Mouse (Mus musculus) layer of hippocampus, adult 9-10 months (tissue): ENCODE data around the gene Vmn2r11.
"Not testable (repeated sequence)": the region's sequence is repeated elsewhere in the genome, so short reads cannot be mapped to it uniquely, and the experiment has no call there.

Source experiments
- DNase-seq: peaks from one replicate; pipeline ENCODE4 v3.0.0; 2022; ENCODE audit warnings: low spot score

The Vmn2r11 gene

DNA sequence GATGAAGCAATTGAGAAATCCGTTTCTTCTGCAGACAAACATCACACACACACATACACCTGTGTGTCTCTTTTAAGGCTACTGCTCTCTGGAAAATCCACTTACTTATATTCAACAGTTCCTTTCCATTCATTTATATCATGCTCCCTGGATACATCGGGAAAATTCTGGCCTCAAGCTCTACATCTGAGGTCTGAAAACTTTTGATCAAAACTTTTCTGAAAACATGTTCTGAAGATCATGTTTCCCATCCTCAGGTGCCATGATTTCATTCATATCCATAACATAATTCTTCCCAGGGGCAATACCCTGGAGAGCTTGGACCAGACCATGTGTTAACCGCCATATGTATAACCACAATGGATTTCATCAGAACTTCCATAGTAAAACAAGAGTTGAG is at the start of gene Vmn2r11:
TSS of gene Vmn2r11 (minus strand) at position 101 of the 400 bp plus-strand sequence.
- DNase-seq = not testable (repeated sequence)

DNA sequence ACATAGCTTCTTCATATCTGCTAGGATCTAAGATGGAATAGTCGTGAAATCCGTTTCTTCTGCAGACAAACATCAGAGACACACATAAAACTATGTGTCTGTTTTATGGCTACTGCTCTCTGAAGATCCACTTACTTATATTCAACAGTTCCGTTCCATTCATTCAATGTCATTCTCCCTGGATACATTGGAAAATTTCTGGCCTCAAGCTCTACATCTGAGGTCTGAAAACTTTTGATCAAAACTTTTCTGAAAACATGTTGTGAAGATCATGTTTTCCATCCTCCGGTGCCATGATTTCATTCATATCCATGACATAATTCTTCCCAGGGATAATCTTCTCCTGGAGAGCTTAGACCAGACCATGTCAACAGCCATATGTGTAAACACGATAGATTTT is 38.5 kb upstream of the Vmn2r11 start, which contains the start of gene Vmn2r12:
TSS of gene Vmn2r12 (minus strand) at position 101 of the 400 bp plus-strand sequence.
- not testable (repeated sequence) for DNase-seq

DNA sequence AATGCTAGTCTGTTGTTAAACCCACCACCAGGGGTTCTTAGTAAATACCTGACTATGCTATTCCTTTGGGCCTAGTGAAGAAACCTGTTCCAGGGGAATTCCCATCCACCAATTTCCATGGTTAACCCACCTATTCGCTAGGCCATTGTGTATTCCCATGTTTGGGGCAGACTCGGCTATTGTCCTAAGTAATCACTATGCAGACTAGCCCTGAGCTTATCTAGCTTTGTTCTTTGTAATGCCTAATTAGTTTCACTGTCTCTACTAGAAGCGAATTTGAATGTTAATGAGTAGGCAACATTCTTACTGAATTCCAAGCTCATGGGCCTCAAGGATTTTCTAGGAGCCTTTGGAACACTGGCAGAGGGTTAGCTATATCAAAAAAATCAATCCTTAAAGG is 37.1 kb upstream of the Vmn2r11 start:
- DNase-seq = not testable (repeated sequence)

DNA sequence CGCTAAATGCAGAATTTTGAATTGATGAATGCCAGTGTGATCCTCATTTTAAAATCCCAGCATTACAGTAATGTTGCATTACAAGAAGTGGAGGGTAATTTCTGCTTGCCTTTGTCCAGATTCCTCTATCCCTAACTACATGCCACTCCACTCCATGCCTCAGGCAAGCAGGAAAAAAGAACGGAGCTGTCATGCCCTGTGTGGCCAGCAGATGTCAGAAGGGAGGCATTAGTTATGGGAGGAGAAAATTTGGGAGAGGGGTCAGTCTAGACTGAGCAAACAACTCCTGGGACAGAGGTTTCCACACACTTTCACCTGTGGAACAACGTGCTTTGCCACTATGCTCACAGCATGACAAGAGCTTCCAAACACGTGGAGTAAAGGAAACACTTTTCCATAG is 12.6 kb upstream of the Vmn2r11 start:
- DNase-seq = not testable (repeated sequence)

DNA sequence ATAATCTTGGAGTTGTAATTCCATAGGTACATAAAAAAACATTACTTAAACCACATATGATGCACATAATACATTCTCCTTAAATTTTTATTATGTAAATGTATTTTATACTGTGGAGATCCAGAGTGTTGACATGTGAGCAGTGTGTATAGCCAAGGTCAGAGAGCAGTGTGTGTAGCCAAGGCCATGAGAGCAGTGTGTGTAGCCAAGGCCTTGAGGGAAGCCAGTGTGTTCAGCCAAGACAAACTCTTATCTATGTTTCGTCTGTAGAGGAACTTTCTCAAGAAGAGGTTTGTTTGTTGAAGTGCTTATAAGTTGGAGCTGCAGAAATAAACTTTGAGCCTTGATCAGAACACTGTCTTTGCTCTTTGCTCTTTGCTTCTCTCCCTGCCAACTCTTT is 4.1 kb downstream of the Vmn2r11 start:
- no peak for DNase-seq

DNA sequence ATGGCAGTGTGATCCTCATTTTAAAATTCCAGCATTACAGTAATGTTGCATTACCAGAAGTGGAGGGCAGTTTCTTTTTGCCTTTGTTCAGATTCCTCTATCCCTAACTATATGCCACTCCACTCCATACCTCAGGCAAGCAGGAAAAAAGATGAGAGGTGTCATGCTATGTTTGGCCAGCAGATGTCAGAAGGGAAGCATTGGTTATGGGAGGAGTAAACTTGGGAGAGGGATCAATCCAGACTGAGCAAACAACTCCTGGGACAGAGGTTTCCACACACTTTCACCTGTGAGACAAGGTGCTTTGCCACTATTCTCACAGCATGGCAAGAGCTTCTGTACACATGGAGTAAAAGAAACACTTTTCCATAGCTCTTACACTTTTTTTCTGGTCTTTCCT is 26.8 kb downstream of the Vmn2r11 start:
- no peak for DNase-seq

DNA sequence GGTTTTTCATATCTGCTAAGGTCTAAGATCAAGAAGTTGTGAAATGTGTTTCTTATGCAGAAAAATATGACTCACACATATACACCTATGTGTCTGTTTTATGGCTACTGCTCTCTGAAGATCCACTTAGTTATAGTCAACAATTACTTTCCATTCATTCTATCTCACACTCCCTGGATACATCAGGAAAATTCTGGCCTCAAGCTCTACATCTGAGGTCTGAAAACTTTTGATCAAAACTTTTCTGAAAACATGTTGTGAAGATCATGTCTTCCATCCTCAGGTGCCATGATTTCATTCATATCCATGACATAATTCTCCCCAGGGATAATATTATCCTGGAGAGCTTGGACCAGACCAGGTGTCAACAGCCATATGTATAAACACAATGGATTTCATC is 52.9 kb downstream of the Vmn2r11 start, which contains the start of gene Vmn2r10:
TSS of gene Vmn2r10 (minus strand) at position 101 of the 400 bp plus-strand sequence.
- DNase-seq = not testable (repeated sequence)
